Mouse (Mus musculus): ENCODE data around the gene Cebpa. TPM values are rescaled to one million over a fixed set of nuclear protein-coding genes. Genes with fewer than 3 reads are reported as not detected.

The Cebpa gene
- 5.3 TPM for polyA plus RNA-seq (2014; fragmentation: Illumina TruSeq; extraction: RNeasy Lipid Tissue Mini Kit (QIAGEN cat#74804); ENCODE audit: low replicate concordance)

DNA sequence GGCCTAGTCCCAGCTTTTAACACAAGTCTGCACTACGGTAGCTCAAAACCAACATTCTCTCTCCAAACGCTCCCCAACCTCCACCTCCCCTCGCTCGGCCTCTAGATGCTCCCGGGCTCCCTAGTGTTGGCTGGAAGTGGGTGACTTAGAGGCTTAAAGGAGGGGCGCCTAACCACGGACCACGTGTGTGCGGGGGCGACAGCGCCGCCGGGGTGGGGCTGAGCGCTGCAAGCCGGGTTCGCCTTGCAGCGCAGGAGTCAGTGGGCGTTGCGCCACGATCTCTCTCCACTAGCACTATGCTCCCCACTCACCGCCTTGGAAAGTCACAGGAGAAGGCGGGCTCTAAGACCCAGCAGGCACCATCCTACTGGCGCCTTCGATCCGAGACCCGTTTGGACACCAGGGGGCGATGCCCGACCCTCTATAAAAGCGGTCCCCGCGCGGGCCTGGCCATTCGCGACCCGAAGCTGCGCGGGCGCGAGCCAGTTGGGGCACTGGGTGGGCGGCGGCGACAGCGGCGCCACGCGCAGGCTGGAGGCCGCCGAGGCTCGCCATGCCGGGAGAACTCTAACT is at the start of gene Cebpa:
Gene Cebpa, plus strand, starts transcription at position 453 of the 573 bp plus-strand sequence.

Other genes with a start within 250 kb of the Cebpa start
- gene Pepd, start 206.9 kb upstream of the Cebpa start, polyA plus RNA-seq (2014; fragmentation: Illumina TruSeq; extraction: RNeasy Lipid Tissue Mini Kit (QIAGEN cat#74804); ENCODE audit: low replicate concordance), result 140 TPM
- 123 TPM for gene Cebpg, start 62.7 kb upstream of the Cebpa start, polyA plus RNA-seq (2014; fragmentation: Illumina TruSeq; extraction: RNeasy Lipid Tissue Mini Kit (QIAGEN cat#74804); ENCODE audit: low replicate concordance)
- gene Slc7a10, start 67.1 kb downstream of the Cebpa start, polyA plus RNA-seq (2014; fragmentation: Illumina TruSeq; extraction: RNeasy Lipid Tissue Mini Kit (QIAGEN cat#74804); ENCODE audit: low replicate concordance), result 0.48 TPM
- gene Lrp3, start 96.2 kb downstream of the Cebpa start, polyA plus RNA-seq (2014; fragmentation: Illumina TruSeq; extraction: RNeasy Lipid Tissue Mini Kit (QIAGEN cat#74804); ENCODE audit: low replicate concordance), result not detected
- gene Gpatch1, start 199.1 kb downstream of the Cebpa start, polyA plus RNA-seq (2014; fragmentation: Illumina TruSeq; extraction: RNeasy Lipid Tissue Mini Kit (QIAGEN cat#74804); ENCODE audit: low replicate concordance), result 5.7 TPM
- 65.6 TPM for gene Rhpn2, start 214.9 kb downstream of the Cebpa start, polyA plus RNA-seq (2014; fragmentation: Illumina TruSeq; extraction: RNeasy Lipid Tissue Mini Kit (QIAGEN cat#74804); ENCODE audit: low replicate concordance)